In the genomic region with DNA sequence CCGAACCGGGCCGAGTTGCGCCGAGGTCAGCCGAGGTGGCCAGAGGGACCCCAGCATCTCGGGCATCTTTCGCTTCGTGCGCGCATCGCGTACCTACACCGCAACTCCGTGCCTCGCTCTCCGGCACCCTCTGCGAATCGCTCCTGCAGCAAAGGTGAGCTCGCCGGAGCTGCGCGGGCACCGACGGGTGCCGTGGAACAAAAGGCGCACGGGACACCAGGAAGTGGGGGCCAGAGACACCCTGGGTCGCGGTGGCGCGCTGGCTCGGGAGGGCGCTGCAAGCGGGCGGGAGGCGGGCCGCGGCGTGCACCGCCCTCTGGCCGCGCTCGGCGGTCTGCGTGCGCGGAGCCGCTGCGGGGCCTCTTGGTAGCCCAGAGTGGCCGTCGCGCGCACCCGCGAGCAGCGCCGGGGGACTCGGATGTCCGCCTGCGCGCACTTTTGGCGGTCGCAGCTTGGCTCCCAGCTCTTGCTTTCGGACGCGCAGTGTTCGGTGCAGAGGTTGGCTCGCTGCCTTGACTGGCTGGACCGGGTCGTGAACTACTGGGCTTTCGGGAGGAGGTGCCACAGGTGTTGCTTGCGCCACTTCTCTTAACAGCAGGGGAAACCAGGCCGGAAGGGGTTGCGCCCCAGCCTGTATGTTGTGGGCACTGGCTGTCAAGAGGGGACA, we compare ENCODE assay signal across 8 mouse cellular contexts. TPM values are rescaled to one million over a fixed set of nuclear protein-coding genes. Genes with fewer than 3 reads are reported as not detected.
A peak's percentile ranks its signal among the peaks of the same experiment; 100 is the strongest.
DNase-seq lines count a peak whose midpoint lies in the region; ATAC-seq lines count a peak whose summit lies in the region.

No protein-coding gene starts in this region.

- ATAC-seq in hindbrain, embryonic 15.5 days (ENCODE audit: low FRiP score, low read depth) = peak; percentile 75
- ATAC-seq in megakaryocyte progenitor cell, adult 5-6 weeks (replicated peaks; ENCODE audit: poor library complexity) = peak; percentile 32

- peak overlapping the region; percentile 57 for H3K9ac ChIP-seq in hindbrain, embryonic 15.5 days

- peaks cover 20% of the 10 kb centered on the region for H3K27me3 ChIP-seq in hindbrain, embryonic 15.5 days

- H3K27ac ChIP-seq in hindbrain, embryonic 15.5 days (replicated peaks) = peak overlapping the region; percentile 10; the same call in 1 of the 2 replicates

- DNase-seq in NIH3T3 (ENCODE audit: low read depth) = peak; percentile 84
- DNase-seq in cerebellum, adult 8-10 months = peak; percentile 38
- peak; percentile 47 to 58 for DNase-seq in frontal cortex, postnatal 36 days (ENCODE audit: low spot score in 2 of 2)
- DNase-seq in left cerebral cortex, postnatal 25 days (ENCODE audit: low spot score in 2 of 2) = peak; percentile 56 to 67
- DNase-seq in right cerebral cortex, postnatal 36 days (ENCODE audit: low spot score in 2 of 2) = peak; percentile 22 to 34
- peak; percentile 72 for DNase-seq in yolk sac, embryonic 10.5 days (ENCODE audit: low spot score)

- H3K9me3 ChIP-seq in hindbrain, embryonic 15.5 days = no peaks in the 10 kb centered on the region

- intact Hi-C loops in left cerebral cortex, postnatal 25 days (cut with DNase I) = no loop called here

- H3K4me2 ChIP-seq in hindbrain, embryonic 15.5 days = peak overlapping the region; percentile 97

- under 1% methylated on average over 68 of the region's 75 CpGs for WGBS in hindbrain, embryonic 15.5 days

- H3K4me3 ChIP-seq in hindbrain, embryonic 15.5 days = peak overlapping the region; percentile 70

- H3K4me1 ChIP-seq in hindbrain, embryonic 15.5 days (replicated peaks) = peaks cover 12% of the 10 kb centered on the region

- no peaks in the 10 kb centered on the region for H3K36me3 ChIP-seq in hindbrain, embryonic 15.5 days

RNA-seq across cellular contexts. Expression of a gene that starts 0.4 kb away (rescaled TPM):
- polyA plus RNA-seq in hindbrain, embryonic 15.5 days (2015; fragmentation: Nextera tagmentation; extraction: Ambion mirVana) = 3.7 and 4.8 TPM in 2 replicates
- 1 to 10 TPM; 5.9 to 6.8 TPM for total RNA-seq in left cerebral cortex, postnatal 25 days (2021)
- total RNA-seq in megakaryocyte progenitor cell, adult 5-6 weeks (2015) = 25.0 and 29.8 TPM in 2 replicates
- 32.9 and 46.8 TPM in 2 replicates for total RNA-seq in megakaryocyte progenitor cell, adult 5-6 weeks (2017)

RNA-seq across cellular contexts. Expression of a gene that starts 2.7 kb away (rescaled TPM):
- not detected in 2 replicates for polyA plus RNA-seq in hindbrain, embryonic 15.5 days (2015; fragmentation: Nextera tagmentation; extraction: Ambion mirVana)
- total RNA-seq in left cerebral cortex, postnatal 25 days (2021) = under 1 TPM in 1 of 2 experiments, not detected in 1; 0.96 TPM
- total RNA-seq in megakaryocyte progenitor cell, adult 5-6 weeks (2015) = not detected in 2 replicates
- 0.37 TPM in 1 of 2 replicates, not detected in the other for total RNA-seq in megakaryocyte progenitor cell, adult 5-6 weeks (2017)

RNA-seq across cellular contexts. Expression of a gene that starts 49.7 kb away (rescaled TPM):
- polyA plus RNA-seq in hindbrain, embryonic 15.5 days (2015; fragmentation: Nextera tagmentation; extraction: Ambion mirVana) = not detected in 2 replicates
- not detected for total RNA-seq in left cerebral cortex, postnatal 25 days (2021)
- total RNA-seq in megakaryocyte progenitor cell, adult 5-6 weeks (2015) = not detected in 2 replicates
- not detected in 2 replicates for total RNA-seq in megakaryocyte progenitor cell, adult 5-6 weeks (2017)

Comparison
In these comparisons a context has a peak if more than half of its experiments do, and no peak if none do; other contexts are left out.
1. Peak in every context shown above with its lines: DNase-seq, ATAC-seq, H3K4me3 ChIP-seq and H3K27ac ChIP-seq.
2. DNase-seq: peak in every context shown above with its lines; median percentile 84 in NIH3T3; 72 in yolk sac, embryonic 10.5 days; 62 in left cerebral cortex, postnatal 25 days; 52 in frontal cortex, postnatal 36 days; 38 in cerebellum, adult 8-10 months; 28 in right cerebral cortex, postnatal 36 days.